Mouse (Mus musculus) myocyte (in vitro differentiated cells): Measurements from ENCODE around the gene Slc39a9.

Experiments
- MAX ChIP-seq: IDR thresholded peaks from one replicate; pipeline ENCODE4 v1.6.1; 2011; ENCODE audit warnings: low read depth, mild to moderate bottlenecking, control low read depth
- USF1 ChIP-seq: IDR thresholded peaks from one replicate; pipeline ENCODE4 v1.6.1; 2011; ENCODE audit warnings: low read depth, mild to moderate bottlenecking, control low read depth, moderate library complexity

DNA sequence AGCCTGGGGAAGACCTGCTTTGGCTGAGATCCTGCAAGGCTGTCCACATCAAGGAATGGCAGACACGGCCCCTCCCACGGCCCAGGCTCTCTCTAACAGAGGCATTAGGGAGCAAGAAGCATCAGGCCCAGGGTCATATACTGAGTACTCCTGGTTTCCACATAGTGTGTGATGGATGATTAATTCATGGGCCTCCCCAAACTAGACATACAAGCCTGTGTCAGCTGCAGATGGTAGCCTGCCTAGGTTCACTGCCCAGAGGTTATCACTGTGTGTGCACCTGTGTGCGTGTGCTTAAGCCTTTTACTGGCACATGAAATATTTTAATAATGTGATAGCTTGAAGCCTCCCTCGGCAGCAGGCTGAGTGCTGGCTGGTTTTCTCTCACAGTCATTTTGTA is 47.7 kb upstream of the Slc39a9 start:
- no peak for TF ChIP-seq MAX
- TF ChIP-seq USF1, result no peak
